Mouse (Mus musculus) heart, postnatal 0 days (tissue): ENCODE data around the gene Klhl25.

Source experiments
- CTCF ChIP-seq: IDR thresholded peaks from 2 replicates; pipeline ENCODE4 v1.5.1; 2016; ENCODE audit warnings: antibody characterized with exemption, control low read depth, low read depth
- EP300 ChIP-seq: IDR thresholded peaks from 2 replicates; pipeline ENCODE4 v1.6.1; 2016; ENCODE audit warnings: antibody characterized with exemption, low read depth

DNA sequence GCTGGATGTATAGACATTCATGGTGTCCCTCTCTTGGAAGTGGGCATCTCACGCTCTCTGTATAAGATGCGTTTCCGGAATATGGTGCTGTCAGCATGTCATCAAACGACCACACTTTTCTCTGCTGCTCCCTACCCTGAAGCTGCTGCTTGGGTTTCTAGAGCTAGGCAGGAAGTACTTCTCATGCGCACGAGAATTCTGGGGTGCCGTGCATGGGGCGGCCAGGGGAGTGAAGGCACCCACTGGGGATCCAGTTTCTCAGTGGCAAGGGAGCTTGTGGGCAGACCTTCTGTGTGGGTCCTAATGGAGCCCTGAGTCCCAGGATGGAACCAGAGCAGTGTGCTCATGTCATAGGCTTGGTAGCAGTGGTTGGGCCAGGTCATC lies 62.5 kb downstream of the Klhl25 start:
- TF ChIP-seq CTCF (no peak), EP300 (no peak)
